Mouse (Mus musculus) naive thymus-derived CD4-positive, alpha-beta T cell, adult 2 months (primary cell): ENCODE measurements around the gene Rasal3.
A peak's percentile ranks its signal among the peaks of the same experiment; 100 is the strongest.

Experiments
- DNase-seq: peaks from one replicate; pipeline ENCODE4 v3.0.0-alpha.2; 2011; ENCODE audit warnings: low read depth

Rasal3 gene

GRCm38 (mm10) chr17:32356281-32356680 is 47.1 kb downstream of the Rasal3 start:
- DNase-seq, result no peak

DNA sequence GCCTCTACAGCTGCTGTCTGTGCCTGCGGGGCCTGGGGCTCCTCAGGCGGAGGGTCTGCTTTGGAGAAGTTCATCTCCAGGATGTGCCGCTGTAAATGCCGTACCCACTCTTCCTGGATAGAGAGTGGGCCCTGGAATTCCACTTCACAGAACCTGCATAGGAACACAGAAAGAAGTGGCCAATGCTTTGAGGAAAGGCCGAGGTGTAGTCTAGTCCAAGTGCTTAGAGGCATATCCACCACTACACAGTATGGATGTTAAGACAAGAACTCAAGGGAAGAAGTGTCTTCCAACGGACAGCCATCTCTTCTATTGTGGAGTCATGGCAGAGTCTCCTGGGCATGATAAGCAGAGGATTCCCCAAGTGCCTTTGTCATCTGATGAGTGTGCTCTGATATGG is 48.4 kb downstream of the Rasal3 start:
- DNase-seq, result no peak

- no peak for DNase-seq
Observed at GRCm38 (mm10) chr17:32354211-32354610, 49.2 kb downstream of the Rasal3 start.

GRCm38 (mm10) chr17:32353696-32354095 is 49.7 kb downstream of the Rasal3 start:
- DNase-seq, result no peak

DNA sequence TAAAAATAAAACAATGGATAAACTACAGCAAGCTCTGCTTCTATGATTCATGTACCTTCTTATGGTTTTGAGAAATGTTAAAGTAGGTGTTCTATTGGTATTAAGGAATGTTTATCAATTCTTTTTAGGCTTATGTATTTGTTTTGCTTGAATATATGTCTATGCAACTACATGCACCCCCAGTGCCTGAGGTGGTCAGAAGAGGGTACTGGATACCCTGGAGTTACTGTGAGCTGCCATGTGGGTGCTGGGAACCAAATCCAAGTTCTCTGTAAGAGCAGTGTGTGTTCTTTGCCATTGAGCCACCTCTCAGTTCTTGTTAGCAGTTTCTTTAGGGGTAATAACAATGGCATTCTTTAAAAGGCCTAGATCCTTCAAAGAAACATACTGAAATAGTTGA is 51.7 kb downstream of the Rasal3 start:
- DNase-seq, result no peak

GRCm38 (mm10) chr17:32351269-32351668 is 52.1 kb downstream of the Rasal3 start:
- no peak for DNase-seq

GRCm38 (mm10) chr17:32350382-32350983 is 52.9 kb downstream of the Rasal3 start, which contains the start of gene Akap8l:
Gene Akap8l, minus strand, starts transcription at chr17:32350607.
- peak; percentile 97 for DNase-seq

DNA sequence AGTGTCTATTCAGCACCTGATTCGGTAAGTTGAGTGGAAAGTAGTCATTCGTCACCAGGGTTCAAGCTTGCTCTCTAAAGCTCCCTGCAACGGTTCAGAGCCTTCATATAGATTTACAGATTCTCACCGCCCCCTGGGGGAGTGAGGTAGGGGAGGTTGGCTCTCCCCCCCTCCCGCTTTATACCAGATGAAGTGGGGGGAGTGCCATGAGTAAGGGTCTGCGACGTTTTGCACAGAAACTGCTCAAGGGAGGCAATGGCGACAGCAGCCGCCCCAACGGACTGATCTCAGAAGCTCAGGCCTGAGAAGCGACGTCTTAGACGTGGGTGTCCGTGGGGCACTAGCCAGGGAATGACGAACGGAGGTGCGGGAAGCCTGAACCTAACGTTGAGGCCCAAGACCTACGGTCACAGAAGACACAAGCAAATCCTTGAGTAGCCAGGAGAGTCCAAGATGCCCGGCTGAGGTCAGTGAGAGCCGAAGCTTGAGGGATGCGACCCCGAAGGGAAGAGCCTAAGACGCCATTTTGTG is 53.5 kb downstream of the Rasal3 start:
- peak; percentile 54 for DNase-seq

GRCm38 (mm10) chr17:32349037-32349732 is 54.2 kb downstream of the Rasal3 start:
- peak; percentile 82 for DNase-seq

- no peak for DNase-seq
Observed at GRCm38 (mm10) chr17:32348406-32348805, 55.0 kb downstream of the Rasal3 start.

- DNase-seq, result peak; percentile 61
Observed at GRCm38 (mm10) chr17:32341102-32341501, 62.3 kb downstream of the Rasal3 start.
